Mouse (Mus musculus) MEL (cell line): ENCODE measurements around the gene Ywhah.

ENCODE experiments used
- CHD1 ChIP-seq: IDR thresholded peaks from 2 replicates; pipeline ENCODE4 v1.6.1; 2012; ENCODE audit warnings: low read depth, mild to moderate bottlenecking, inconsistent platforms, low read length, improper control_type of control experiment
- CTCF ChIP-seq, 3 experiments: IDR thresholded peaks in 2 of 3; conservative IDR thresholded peaks in 1 of 3; 2 replicates each; pipeline ENCODE4 v1.5.1; 2011 to 2012; ENCODE audit warnings: low read length in 3 of 3, low read depth in 2 of 3, mild to moderate bottlenecking in 2 of 3, improper control_type of control experiment in 1 of 3, inconsistent platforms in 1 of 3, mixed read lengths in 1 of 3, moderate library complexity in 1 of 3; ENCODE audit not compliant: control insufficient read depth in 1 of 3, insufficient read depth in 1 of 3, poor library complexity in 1 of 3, severe bottlenecking in 1 of 3
- HCFC1 ChIP-seq: IDR thresholded peaks from 2 replicates; pipeline ENCODE4 v1.6.1; 2012; ENCODE audit warnings: low read depth, mild to moderate bottlenecking, inconsistent platforms, low read length, improper control_type of control experiment, moderate library complexity
- JUND ChIP-seq: IDR thresholded peaks from 2 replicates; pipeline ENCODE4 v1.6.1; 2011; ENCODE audit warnings: low read depth, mild to moderate bottlenecking, improper control_type of control experiment, low read length
- MAFK ChIP-seq: IDR thresholded peaks from 2 replicates; pipeline ENCODE4 v1.6.1; 2011; ENCODE audit warnings: low read depth, mild to moderate bottlenecking, low read length, improper control_type of control experiment, borderline replicate concordance
- MAZ ChIP-seq: IDR thresholded peaks from 2 replicates; pipeline ENCODE4 v1.6.1; 2012; ENCODE audit warnings: low read depth, mild to moderate bottlenecking, inconsistent platforms, low read length, improper control_type of control experiment
- MXI1 ChIP-seq: IDR thresholded peaks from 2 replicates; pipeline ENCODE4 v1.6.1; 2011; ENCODE audit warnings: mild to moderate bottlenecking, low read depth, low read length, improper control_type of control experiment
- POLR2A ChIP-seq, 2 experiments: IDR thresholded peaks; 2 replicates each; pipeline ENCODE4 v1.6.1; 2011 to 2012; ENCODE audit warnings: low read length in 2 of 2, mild to moderate bottlenecking in 2 of 2, control low read depth in 1 of 2, improper control_type of control experiment in 1 of 2, low read depth in 1 of 2, moderate library complexity in 1 of 2; ENCODE audit not compliant: control insufficient read depth in 1 of 2, insufficient read depth in 1 of 2, poor library complexity in 1 of 2
- POLR2AphosphoS2 ChIP-seq: IDR thresholded peaks from 2 replicates; pipeline ENCODE4 v1.6.1; 2011; ENCODE audit warnings: low read length, improper control_type of control experiment
- SMC3 ChIP-seq: IDR thresholded peaks from 2 replicates; pipeline ENCODE4 v1.6.1; 2011; ENCODE audit warnings: low read depth, low read length, improper control_type of control experiment
- USF2 ChIP-seq, 2 experiments: IDR thresholded peaks; 2 replicates each; pipeline ENCODE4 v1.6.1; 2011 to 2012; ENCODE audit warnings: improper control_type of control experiment in 2 of 2, low read length in 2 of 2, borderline replicate concordance in 1 of 2, inconsistent platforms in 1 of 2, low read depth in 1 of 2, mild to moderate bottlenecking in 1 of 2; ENCODE audit not compliant: insufficient read depth in 1 of 2
- ZMIZ1 ChIP-seq: IDR thresholded peaks from 2 replicates; pipeline ENCODE4 v1.6.1; 2012; ENCODE audit warnings: low read depth, mild to moderate bottlenecking, inconsistent platforms, low read length, improper control_type of control experiment, moderate library complexity

- TF ChIP-seq SMC3 (no peak), MAZ (no peak), JUND (no peak), MXI1 (no peak), CHD1 (no peak), POLR2A (IDR thresholded peaks at IDR 0.05; ENCODE audit: control insufficient read depth in 1 of 2, insufficient read depth in 1 of 2, low read depth in 1 of 2, low read length in 2 of 2, poor library complexity in 1 of 2) (no peak), CTCF (IDR thresholded peaks at IDR 0.05 in 2 of 3, conservative IDR thresholded peaks at IDR 0.05 in 1 of 3; ENCODE audit: control insufficient read depth in 1 of 3, insufficient read depth in 1 of 3, low read depth in 2 of 3, low read length in 3 of 3, poor library complexity in 1 of 3, severe bottlenecking in 1 of 3) (no peak), USF2 (IDR thresholded peaks at IDR 0.05; ENCODE audit: borderline replicate concordance in 1 of 2, insufficient read depth in 1 of 2, low read depth in 1 of 2, low read length in 2 of 2) (no peak), MAFK (no peak), ZMIZ1 (no peak), POLR2AphosphoS2 (no peak), HCFC1 (no peak)
Observed at GRCm38 (mm10) chr5:32998783-32999182, 19.8 kb upstream of the Ywhah start.
